Mouse (Mus musculus): ENCODE results near the gene Itpr2.

- TF ChIP-seq CTCF (IDR thresholded peaks at IDR 0.05; ENCODE audit: low read depth, low read length) (peak; percentile 41), POLR2A (IDR thresholded peaks at IDR 0.05; ENCODE audit: insufficient read depth, low read length) (no peak)
Measured at GRCm38 (mm10) chr6:146281176-146281899, 220.7 kb downstream of the Itpr2 start.
